Mouse (Mus musculus) liver, adult 10 weeks (tissue): ENCODE results near the gene Ralgapa1. TPM values are rescaled to one million over a fixed set of nuclear protein-coding genes. Genes with fewer than 3 reads are reported as not detected.

Experiments
- polyA plus RNA-seq: library from polyadenylated mRNA; stranded (reverse); fragments of 350-450 nt; fragmentation: Illumina TruSeq; extraction: RNeasy Lipid Tissue Mini Kit (QIAGEN cat#74804); gene quantifications from one replicate; pipeline ENCODE4 v1.2.3, GENCODE M21; 2014; ENCODE audit warnings: low read depth, low replicate concordance

Gene Ralgapa1
- 8.4 TPM for polyA plus RNA-seq

GRCm38 (mm10) chr12:55820661-55821314, at the start of gene Ralgapa1:
Ralgapa1 (minus strand) TSS chr12:55821167.

GRCm38 (mm10) chr12:55836199-55836951, 15.4 kb upstream of the Ralgapa1 start, which contains the start of gene Brms1l:
Brms1l (plus strand) TSS chr12:55836324.

GRCm38 (mm10) chr12:55598887-55599561, 221.9 kb downstream of the Ralgapa1 start, which contains the start of gene Insm2:
Insm2 (plus strand) TSS chr12:55599427.

GRCm38 (mm10) chr12:55565206-55565605, 255.8 kb downstream of the Ralgapa1 start, which contains the start of gene Aldoart2:
Aldoart2 (plus strand) TSS chr12:55565239.

Other genes starting within 250 kb of the Ralgapa1 start
- not detected for gene Insm2, start 221.7 kb downstream of the Ralgapa1 start, polyA plus RNA-seq
- 7.5 TPM for gene Brms1l, start 15.2 kb upstream of the Ralgapa1 start, polyA plus RNA-seq